Mouse (Mus musculus) intestine, embryonic 15.5 days (tissue): ENCODE measurements around the gene Myzap. TPM values are rescaled to one million over a fixed set of nuclear protein-coding genes. Genes with fewer than 3 reads are reported as not detected.

Experiments
- ATAC-seq: fragments of 200-750 bp; cut with Nextera tagmentation; 2 replicates; pipeline ENCODE4 v1.8.0; 2017; ENCODE audit warnings: moderate TSS enrichment, moderate library complexity
- H3K27ac ChIP-seq: fragments of 300-500 bp; sonication (generic); 2 replicates; pipeline ENCODE4 v1.5.1; 2015; ENCODE audit warnings: mild to moderate bottlenecking, inconsistent platforms
- H3K27me3 ChIP-seq: fragments of 300-500 bp; sonication (generic); replicated peaks from 2 replicates; pipeline ENCODE4 v1.6.1; 2015; ENCODE audit warnings: inconsistent platforms
- H3K36me3 ChIP-seq: fragments of 300-500 bp; sonication (generic); 2 replicates; pipeline ENCODE4 v1.6.1; 2015; ENCODE audit warnings: inconsistent platforms
- H3K4me1 ChIP-seq: fragments of 300-500 bp; sonication (generic); replicated peaks from 2 replicates; pipeline ENCODE4 v1.6.1; 2015; ENCODE audit warnings: inconsistent platforms
- H3K4me2 ChIP-seq: fragments of 300-500 bp; sonication (generic); replicated peaks from 2 replicates; pipeline ENCODE4 v1.6.1; 2015; ENCODE audit warnings: mild to moderate bottlenecking, inconsistent platforms
- H3K4me3 ChIP-seq: fragments of 300-500 bp; sonication (generic); replicated peaks from 2 replicates; pipeline ENCODE4 v1.5.1; 2015; ENCODE audit warnings: inconsistent platforms
- H3K9ac ChIP-seq: fragments of 300-500 bp; sonication (generic); 2 replicates; pipeline ENCODE4 v1.6.1; 2015; ENCODE audit warnings: inconsistent platforms
- H3K9me3 ChIP-seq: fragments of 300-500 bp; sonication (generic); 2 replicates; pipeline ENCODE4 v1.6.1; 2016; ENCODE audit warnings: inconsistent platforms
- WGBS: fragments of 180-500 bp; shearing (Covaris S2); methylation state at CpG from one replicate; pipeline ENCODE4 v1.1.7; 2015; 5-methylcytosine and 5-hydroxymethylcytosine counted together
- polyA plus RNA-seq: library from polyadenylated mRNA; unstranded; fragments of >200 nt; fragmentation: Nextera tagmentation; extraction: Ambion mirVana; gene quantifications from 2 replicates; pipeline ENCODE4 v1.2.1, GENCODE M21; 2015

Myzap gene
- polyA plus RNA-seq, 1 experiment from 2014 or later, result 8.8 TPM

- no peaks in the 10 kb centered on the region for H3K27me3 ChIP-seq
- 69% methylated on average over 6 of the region's 6 CpGs for WGBS
- H3K4me3 ChIP-seq, result no peak overlapping the region
- H3K9me3 ChIP-seq, result no peaks in the 10 kb centered on the region
- no peak overlapping the region for H3K27ac ChIP-seq
- H3K4me1 ChIP-seq, result peaks cover 11% of the 10 kb centered on the region
- no peak overlapping the region for H3K9ac ChIP-seq
- no peak for ATAC-seq
- no peak overlapping the region for H3K4me2 ChIP-seq
- no peaks in the 10 kb centered on the region for H3K36me3 ChIP-seq
Observed at GRCm38 (mm10) chr9:71596888-71597287, 4.7 kb upstream of the Myzap start.

- Histone ChIP-seq H3K27ac (no peak overlapping the region), H3K36me3 (no peaks in the 10 kb centered on the region)
- 27% methylated on average over 6 of the region's 6 CpGs for WGBS
Observed at GRCm38 (mm10) chr9:71592577-71593285, 571 bp upstream of the Myzap start.

GRCm38 (mm10) chr9:71591106-71591505 is 1.1 kb downstream of the Myzap start:
- Histone ChIP-seq H3K4me2 (peak overlapping the region; percentile 96; the same call in 1 of the 2 replicates), H3K27me3 (no peaks in the 10 kb centered on the region), H3K9me3 (no peaks in the 10 kb centered on the region), H3K36me3 (no peaks in the 10 kb centered on the region), H3K27ac (no peak overlapping the region), H3K4me3 (peak overlapping the region; percentile 63), H3K4me1 (peaks cover 18% of the 10 kb centered on the region), H3K9ac (0 out of 2 replicates have a peak overlapping the region, but pooled peaks have one; percentile 66)
- 34% methylated on average over 5 of the region's 5 CpGs for WGBS
- no peak for ATAC-seq

More at GRCm38 (mm10) chr9:71592577-71593285, 571 bp upstream of the Myzap start:
- Histone ChIP-seq H3K9ac (peak overlapping the region; percentile 66; the same call in 1 of the 2 replicates), H3K4me3 (peak overlapping the region; percentile 63), H3K4me1 (peaks cover 18% of the 10 kb centered on the region), H3K27me3 (no peaks in the 10 kb centered on the region), H3K9me3 (no peaks in the 10 kb centered on the region), H3K4me2 (peak overlapping the region; percentile 96)
- peak; percentile 42 for ATAC-seq

GRCm38 (mm10) chr9:71589771-71590170 is 2.4 kb downstream of the Myzap start:
- Histone ChIP-seq H3K4me1 (peaks cover 18% of the 10 kb centered on the region), H3K4me3 (no peak overlapping the region), H3K36me3 (no peaks in the 10 kb centered on the region), H3K4me2 (no peak overlapping the region), H3K9ac (no peak overlapping the region), H3K27ac (no peak overlapping the region), H3K27me3 (no peaks in the 10 kb centered on the region), H3K9me3 (no peaks in the 10 kb centered on the region)
- no peak for ATAC-seq
- 62% methylated on average over 7 of the region's 7 CpGs for WGBS

GRCm38 (mm10) chr9:71588930-71589592 is 3.1 kb downstream of the Myzap start:
- Histone ChIP-seq H3K4me3 (no peak overlapping the region), H3K36me3 (no peaks in the 10 kb centered on the region), H3K4me1 (peaks cover 18% of the 10 kb centered on the region), H3K27ac (no peak overlapping the region), H3K4me2 (no peak overlapping the region), H3K9me3 (no peaks in the 10 kb centered on the region), H3K9ac (no peak overlapping the region), H3K27me3 (no peaks in the 10 kb centered on the region)
- WGBS, result 61% methylated on average over 2 of the region's 2 CpGs
- ATAC-seq, result no peak

GRCm38 (mm10) chr9:71586408-71586807 is 5.8 kb downstream of the Myzap start:
- no peak overlapping the region for H3K4me3 ChIP-seq
- no peaks in the 10 kb centered on the region for H3K27me3 ChIP-seq
- no peak overlapping the region for H3K9ac ChIP-seq
- H3K27ac ChIP-seq, result no peak overlapping the region
- 35% methylated on average over 3 of the region's 3 CpGs for WGBS
- ATAC-seq, result no peak
- no peak overlapping the region for H3K4me2 ChIP-seq
- 0 out of 2 replicates have a peak, but pooled peaks cover 2% of the 10 kb centered on the region for H3K4me1 ChIP-seq
- H3K36me3 ChIP-seq, result no peaks in the 10 kb centered on the region
- H3K9me3 ChIP-seq, result no peaks in the 10 kb centered on the region

- Histone ChIP-seq H3K27ac (no peak overlapping the region), H3K27me3 (no peaks in the 10 kb centered on the region), H3K4me1 (no peaks in the 10 kb centered on the region), H3K9ac (no peak overlapping the region), H3K9me3 (no peaks in the 10 kb centered on the region), H3K36me3 (no peaks in the 10 kb centered on the region), H3K4me3 (no peak overlapping the region), H3K4me2 (no peak overlapping the region)
- 85% methylated on average over 1 of the region's 1 CpGs for WGBS
- ATAC-seq, result no peak
Observed at GRCm38 (mm10) chr9:71582771-71583170, 9.4 kb downstream of the Myzap start.

GRCm38 (mm10) chr9:71578896-71579564 is 13.1 kb downstream of the Myzap start:
- ATAC-seq, result peak; percentile 65
- 54% methylated on average over 7 of the region's 7 CpGs for WGBS
- H3K27ac ChIP-seq, result no peak overlapping the region

GRCm38 (mm10) chr9:71574440-71574839 is 17.7 kb downstream of the Myzap start:
- Histone ChIP-seq H3K4me1 (peaks cover 3% of the 10 kb centered on the region; the same call in 1 of the 2 replicates), H3K27me3 (no peaks in the 10 kb centered on the region), H3K9ac (no peak overlapping the region), H3K9me3 (no peaks in the 10 kb centered on the region), H3K4me3 (no peak overlapping the region), H3K36me3 (no peaks in the 10 kb centered on the region), H3K27ac (no peak overlapping the region), H3K4me2 (no peak overlapping the region)
- ATAC-seq, result no peak
- WGBS, result 71% methylated on average over 3 of the region's 3 CpGs

More at GRCm38 (mm10) chr9:71578896-71579564, 13.1 kb downstream of the Myzap start:
- no peak overlapping the region for H3K4me3 ChIP-seq
- H3K4me1 ChIP-seq, result no peaks in the 10 kb centered on the region
- H3K27me3 ChIP-seq, result no peaks in the 10 kb centered on the region
- H3K9me3 ChIP-seq, result no peaks in the 10 kb centered on the region
- H3K9ac ChIP-seq, result no peak overlapping the region
- no peak overlapping the region for H3K4me2 ChIP-seq
- no peaks in the 10 kb centered on the region for H3K36me3 ChIP-seq

GRCm38 (mm10) chr9:71573771-71574340 is 18.3 kb downstream of the Myzap start:
- H3K36me3 ChIP-seq, result no peaks in the 10 kb centered on the region
- H3K9ac ChIP-seq, result no peak overlapping the region
- WGBS, result 87% methylated on average over 6 of the region's 6 CpGs
- no peaks in the 10 kb centered on the region for H3K9me3 ChIP-seq
- H3K27ac ChIP-seq, result no peak overlapping the region
- no peak overlapping the region for H3K4me2 ChIP-seq
- H3K4me1 ChIP-seq, result peaks cover 3% of the 10 kb centered on the region; the same call in 1 of the 2 replicates
- no peak overlapping the region for H3K4me3 ChIP-seq
- H3K27me3 ChIP-seq, result no peaks in the 10 kb centered on the region
- no peak for ATAC-seq

- H3K27me3 ChIP-seq, result no peaks in the 10 kb centered on the region
- peak; percentile 88 for ATAC-seq
- no peaks in the 10 kb centered on the region for H3K9me3 ChIP-seq
- no peak overlapping the region for H3K9ac ChIP-seq
- H3K4me2 ChIP-seq, result no peak overlapping the region
- H3K4me3 ChIP-seq, result no peak overlapping the region
- H3K27ac ChIP-seq, result 0 out of 2 replicates have a peak overlapping the region, but pooled peaks have one; percentile 32
- 23% methylated on average over 7 of the region's 7 CpGs for WGBS
- H3K4me1 ChIP-seq, result peaks cover 3% of the 10 kb centered on the region; the same call in 1 of the 2 replicates
- no peaks in the 10 kb centered on the region for H3K36me3 ChIP-seq
Observed at GRCm38 (mm10) chr9:71571150-71571633, 21.0 kb downstream of the Myzap start.

GRCm38 (mm10) chr9:71570170-71570569 is 22.0 kb downstream of the Myzap start:
- no peak overlapping the region for H3K9ac ChIP-seq
- H3K9me3 ChIP-seq, result no peaks in the 10 kb centered on the region
- no peak overlapping the region for H3K4me2 ChIP-seq
- H3K27ac ChIP-seq, result no peak overlapping the region
- no peaks in the 10 kb centered on the region for H3K27me3 ChIP-seq
- 66% methylated on average over 7 of the region's 7 CpGs for WGBS
- peaks cover 3% of the 10 kb centered on the region; the same call in 1 of the 2 replicates for H3K4me1 ChIP-seq
- H3K4me3 ChIP-seq, result no peak overlapping the region
- H3K36me3 ChIP-seq, result no peaks in the 10 kb centered on the region
- ATAC-seq, result no peak
